Mouse (Mus musculus) A20 (cell line): ENCODE data around the gene Rnase2b.
"Not testable (repeated sequence)": the region's sequence is repeated elsewhere in the genome, so short reads cannot be mapped to it uniquely, and the experiment has no call there.

ENCODE experiments used
- DNase-seq: peaks from one replicate; pipeline ENCODE4 v3.0.0-alpha.2; 2011; ENCODE audit warnings: low read depth, low spot score

The Rnase2b gene

GRCm38 (mm10) chr14:51161976-51162375 is at the start of gene Rnase2b:
TSS of gene Rnase2b (plus strand) at chr14:51162260.
- not testable (repeated sequence) for DNase-seq

- DNase-seq: no peak
Measured at GRCm38 (mm10) chr14:51113476-51113875, 48.6 kb upstream of the Rnase2b start.

GRCm38 (mm10) chr14:51113916-51114560 is 48.0 kb upstream of the Rnase2b start, which contains the start of gene Eddm3b:
TSS of gene Eddm3b (plus strand) at chr14:51114426.
- no peak for DNase-seq

GRCm38 (mm10) chr14:51125684-51126083 is 36.4 kb upstream of the Rnase2b start:
- DNase-seq: no peak

- DNase-seq: peak; percentile 78
Measured at GRCm38 (mm10) chr14:51127648-51128258, 34.3 kb upstream of the Rnase2b start.

GRCm38 (mm10) chr14:51128775-51129623 is 33.1 kb upstream of the Rnase2b start:
- DNase-seq: peak; percentile 86

- peak; percentile 42 for DNase-seq
Measured at GRCm38 (mm10) chr14:51129624-51129975, 32.5 kb upstream of the Rnase2b start.

GRCm38 (mm10) chr14:51130315-51130940 is 31.6 kb upstream of the Rnase2b start:
- DNase-seq: no peak

GRCm38 (mm10) chr14:51131086-51131815 is 30.8 kb upstream of the Rnase2b start:
- no peak for DNase-seq

GRCm38 (mm10) chr14:51132372-51132771 is 29.7 kb upstream of the Rnase2b start:
- no peak for DNase-seq

GRCm38 (mm10) chr14:51140342-51140741 is 21.7 kb upstream of the Rnase2b start:
- DNase-seq: no peak

GRCm38 (mm10) chr14:51142119-51142518 is 19.9 kb upstream of the Rnase2b start:
- DNase-seq: no peak

- DNase-seq: no peak
Measured at GRCm38 (mm10) chr14:51142568-51142967, 19.5 kb upstream of the Rnase2b start.

GRCm38 (mm10) chr14:51143287-51143686 is 18.8 kb upstream of the Rnase2b start:
- DNase-seq: no peak

GRCm38 (mm10) chr14:51143937-51144336 is 18.1 kb upstream of the Rnase2b start:
- DNase-seq: no peak

- DNase-seq: no peak
Measured at GRCm38 (mm10) chr14:51144451-51144850, 17.6 kb upstream of the Rnase2b start.

GRCm38 (mm10) chr14:51145521-51145920 is 16.5 kb upstream of the Rnase2b start:
- no peak for DNase-seq

GRCm38 (mm10) chr14:51146685-51147084 is 15.4 kb upstream of the Rnase2b start, which contains the start of gene Rnase1:
TSS of gene Rnase1 (minus strand) at chr14:51146785.
- no peak for DNase-seq

- no peak for DNase-seq
Measured at GRCm38 (mm10) chr14:51148006-51148405, 14.1 kb upstream of the Rnase2b start.

- no peak for DNase-seq
Measured at GRCm38 (mm10) chr14:51149164-51149563, 12.9 kb upstream of the Rnase2b start.

- DNase-seq: no peak
Measured at GRCm38 (mm10) chr14:51150206-51150831, 11.7 kb upstream of the Rnase2b start.
